Mouse (Mus musculus): ENCODE measurements around the gene Spsb1. TPM values are rescaled to one million over a fixed set of nuclear protein-coding genes. Genes with fewer than 3 reads are reported as not detected.

Spsb1 gene
- polyA plus RNA-seq, 1 experiment from 2014 or later: 8.3 TPM

GRCm38 (mm10) chr4:149854770-149855169, 100.1 kb downstream of the Spsb1 start:
- DNase-seq (ENCODE audit: low spot score): no peak

GRCm38 (mm10) chr4:149854301-149854708, 100.5 kb downstream of the Spsb1 start:
- 3% methylated on average over 21 of the region's 21 CpGs for WGBS
- Histone ChIP-seq H3K27me3 (ENCODE audit: low read depth, poor library complexity, severe bottlenecking) (peaks cover 13% of the 10 kb centered on the region), H3K4me3 (peak overlapping the region; percentile 42), H3K9me3 (replicated peaks) (no peaks in the 10 kb centered on the region), H3K27ac (replicated peaks) (peak overlapping the region; percentile 10; the same call in 1 of the 2 replicates), H3K4me1 (peaks cover 28% of the 10 kb centered on the region), H3K36me3 (no peaks in the 10 kb centered on the region)
- peak; percentile 79 for DNase-seq (ENCODE audit: low spot score)

More at GRCm38 (mm10) chr4:149854770-149855169, 100.1 kb downstream of the Spsb1 start:
- no peaks in the 10 kb centered on the region for H3K36me3 ChIP-seq
- 63% methylated on average over 9 of the region's 9 CpGs for WGBS
- H3K27ac ChIP-seq (replicated peaks): peak overlapping the region; percentile 10; the same call in 1 of the 2 replicates
- peaks cover 13% of the 10 kb centered on the region for H3K27me3 ChIP-seq (ENCODE audit: low read depth, poor library complexity, severe bottlenecking)
- peak overlapping the region; percentile 42 for H3K4me3 ChIP-seq
- H3K9me3 ChIP-seq (replicated peaks): no peaks in the 10 kb centered on the region
- peaks cover 28% of the 10 kb centered on the region for H3K4me1 ChIP-seq

GRCm38 (mm10) chr4:149853698-149854284, 101.1 kb downstream of the Spsb1 start:
- Histone ChIP-seq H3K36me3 (no peaks in the 10 kb centered on the region), H3K27ac (replicated peaks) (no peak overlapping the region), H3K9me3 (replicated peaks) (no peaks in the 10 kb centered on the region), H3K4me3 (peak overlapping the region; percentile 42), H3K4me1 (peaks cover 28% of the 10 kb centered on the region), H3K27me3 (ENCODE audit: low read depth, poor library complexity, severe bottlenecking) (peaks cover 13% of the 10 kb centered on the region)
- 66% methylated on average over 4 of the region's 4 CpGs for WGBS
- no peak for DNase-seq (ENCODE audit: low spot score)

- Histone ChIP-seq H3K4me3 (no peak overlapping the region), H3K4me1 (peaks cover 22% of the 10 kb centered on the region), H3K27me3 (ENCODE audit: low read depth, poor library complexity, severe bottlenecking) (peaks cover 11% of the 10 kb centered on the region), H3K9me3 (replicated peaks) (no peaks in the 10 kb centered on the region), H3K27ac (replicated peaks) (no peak overlapping the region), H3K36me3 (no peaks in the 10 kb centered on the region)
- 79% methylated on average over 8 of the region's 8 CpGs for WGBS
- no peak for DNase-seq (ENCODE audit: low spot score)
Observed at GRCm38 (mm10) chr4:149851554-149851953, 103.3 kb downstream of the Spsb1 start.

- Histone ChIP-seq H3K4me3 (no peak overlapping the region), H3K4me1 (peaks cover 24% of the 10 kb centered on the region), H3K9me3 (replicated peaks) (no peaks in the 10 kb centered on the region), H3K27me3 (ENCODE audit: low read depth, poor library complexity, severe bottlenecking) (peaks cover 8% of the 10 kb centered on the region), H3K27ac (replicated peaks) (no peak overlapping the region), H3K36me3 (no peaks in the 10 kb centered on the region)
- DNase-seq (ENCODE audit: low spot score): no peak
- 82% methylated on average over 10 of the region's 10 CpGs for WGBS
Observed at GRCm38 (mm10) chr4:149850674-149851073, 104.2 kb downstream of the Spsb1 start.

GRCm38 (mm10) chr4:149850045-149850444, 104.8 kb downstream of the Spsb1 start:
- 87% methylated on average over 7 of the region's 7 CpGs for WGBS
- Histone ChIP-seq H3K36me3 (no peaks in the 10 kb centered on the region), H3K27me3 (ENCODE audit: low read depth, poor library complexity, severe bottlenecking) (peaks cover 5% of the 10 kb centered on the region), H3K27ac (replicated peaks) (no peak overlapping the region), H3K4me1 (peaks cover 24% of the 10 kb centered on the region), H3K9me3 (replicated peaks) (no peaks in the 10 kb centered on the region), H3K4me3 (no peak overlapping the region)
- DNase-seq (ENCODE audit: low spot score): no peak

- H3K9me3 ChIP-seq (replicated peaks): no peaks in the 10 kb centered on the region
- WGBS: 88% methylated on average over 5 of the region's 5 CpGs
Observed at GRCm38 (mm10) chr4:149849035-149849434, 105.8 kb downstream of the Spsb1 start.

GRCm38 (mm10) chr4:149846861-149847631, 107.8 kb downstream of the Spsb1 start:
- Histone ChIP-seq H3K4me1 (peaks cover 12% of the 10 kb centered on the region), H3K36me3 (no peaks in the 10 kb centered on the region), H3K27me3 (ENCODE audit: low read depth, poor library complexity, severe bottlenecking) (no peaks in the 10 kb centered on the region), H3K4me3 (no peak overlapping the region), H3K27ac (replicated peaks) (no peak overlapping the region), H3K9me3 (replicated peaks) (no peaks in the 10 kb centered on the region)
- DNase-seq (ENCODE audit: low spot score): no peak
- WGBS: 89% methylated on average over 22 of the region's 22 CpGs

More at GRCm38 (mm10) chr4:149849035-149849434, 105.8 kb downstream of the Spsb1 start:
- H3K36me3 ChIP-seq: no peaks in the 10 kb centered on the region
- H3K27ac ChIP-seq (replicated peaks): no peak overlapping the region
- no peak overlapping the region for H3K4me3 ChIP-seq
- peaks cover 15% of the 10 kb centered on the region for H3K4me1 ChIP-seq
- no peak for DNase-seq (ENCODE audit: low spot score)
- no peaks in the 10 kb centered on the region for H3K27me3 ChIP-seq (ENCODE audit: low read depth, poor library complexity, severe bottlenecking)

Other genes starting within 250 kb of the Spsb1 start
- 38.7 and 44.3 TPM in 2 replicates for gene Tmem201, start 217.0 kb downstream of the Spsb1 start, polyA plus RNA-seq (2016; fragmentation: Nextera tagmentation; extraction: Ambion mirVana)
- gene Slc25a33, start 180.8 kb downstream of the Spsb1 start, polyA plus RNA-seq (2016; fragmentation: Nextera tagmentation; extraction: Ambion mirVana): 16.3 and 18.0 TPM in 2 replicates
- 3.7 and 4.0 TPM in 2 replicates for gene H6pd, start 54.0 kb upstream of the Spsb1 start, polyA plus RNA-seq (2016; fragmentation: Nextera tagmentation; extraction: Ambion mirVana)
- 0.60 and 0.62 TPM in 2 replicates for gene Gpr157, start 132.3 kb upstream of the Spsb1 start, polyA plus RNA-seq (2016; fragmentation: Nextera tagmentation; extraction: Ambion mirVana)
- gene Slc2a5, start 164.2 kb upstream of the Spsb1 start, polyA plus RNA-seq (2016; fragmentation: Nextera tagmentation; extraction: Ambion mirVana): 1.3 and 1.8 TPM in 2 replicates
- gene Slc2a7, start 193.9 kb upstream of the Spsb1 start, polyA plus RNA-seq (2016; fragmentation: Nextera tagmentation; extraction: Ambion mirVana): not detected in 2 replicates
- gene Car6, start 246.3 kb upstream of the Spsb1 start, polyA plus RNA-seq (2016; fragmentation: Nextera tagmentation; extraction: Ambion mirVana): 0.12 TPM in 1 of 2 replicates, not detected in the other